Mouse (Mus musculus) bone marrow, adult 2 months (tissue): ENCODE measurements around the gene Tmem254c.
"Not testable (repeated sequence)": the region's sequence is repeated elsewhere in the genome, so short reads cannot be mapped to it uniquely, and the experiment has no call there.

Experiments used
- CTCF ChIP-seq: fragments of 200-500 bp; IDR thresholded peaks from 2 replicates; pipeline ENCODE4 v1.5.1; 2011; ENCODE audit warnings: low read length, control low read depth; ENCODE audit not compliant: control insufficient read depth, insufficient read depth
- POLR2A ChIP-seq: fragments of 200-500 bp; IDR thresholded peaks from 2 replicates; pipeline ENCODE4 v1.6.1; 2011; ENCODE audit warnings: low read depth, mild to moderate bottlenecking, control low read depth, low read length, borderline replicate concordance; ENCODE audit not compliant: control insufficient read depth

DNA sequence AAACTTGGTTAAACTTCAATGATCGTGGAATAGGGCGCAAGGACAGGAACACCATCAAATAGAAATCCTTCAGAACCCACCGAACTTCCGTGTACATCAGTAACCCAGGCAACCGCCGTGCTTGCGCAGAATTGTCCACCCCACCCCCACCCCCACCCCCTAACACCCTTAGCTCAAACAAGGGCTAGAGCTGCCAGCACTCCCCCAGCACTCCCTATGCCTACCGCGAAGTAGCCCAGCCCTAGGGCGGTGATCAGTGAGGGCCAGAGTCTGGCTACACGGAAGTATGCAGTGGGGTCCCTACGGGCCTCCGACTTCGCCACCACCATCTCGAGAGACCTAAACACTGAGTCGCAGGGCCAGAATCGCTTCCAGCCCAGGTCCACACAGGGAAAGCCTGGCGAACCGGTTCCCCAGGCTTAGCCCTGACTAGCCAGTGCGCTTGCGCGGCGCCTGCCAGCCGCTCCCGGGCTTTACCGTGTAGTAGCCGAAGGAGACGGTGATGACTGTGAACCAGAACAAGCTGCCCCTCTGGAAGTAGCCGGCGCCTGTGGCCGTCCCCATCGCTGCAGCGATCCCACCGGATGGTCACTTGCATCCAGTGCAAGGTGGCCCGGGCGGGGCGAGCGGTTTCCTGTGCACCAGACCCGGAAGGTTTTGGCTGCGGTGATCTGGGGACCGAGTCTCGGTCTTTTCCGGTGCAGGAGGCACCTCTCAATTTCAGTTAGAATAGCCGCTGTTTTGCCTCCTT is 406 bp downstream of the Tmem254c start:
- TF ChIP-seq CTCF, POLR2A: not testable (repeated sequence)
